Mouse (Mus musculus) adrenal gland, adult 8-10 months (tissue): ENCODE results near the gene Siglec1. TPM values are rescaled to one million over a fixed set of nuclear protein-coding genes. Genes with fewer than 3 reads are reported as not detected.

Experiments used
- microRNA-seq, 2 experiments: library from miRNA; unstranded; fragments of <30 nt; microRNA quantifications; one replicate each; pipeline ENCODE4 v1.2.0; 2022
- total RNA-seq, 4 experiments: library from RNA; stranded (reverse); gene quantifications; 2 replicates each; pipeline ENCODE4 v1.2.4; 2022

Siglec1 gene
- total RNA-seq, 4 experiments from 2014 or later: 5.1 to 6.4 (median 6.3) TPM

Small RNA genes lying within 50 kb of the gene (microRNA-seq; reads per million reads assigned to microRNA genes)
- 0 reads per million in 2 experiments for gene Mir6973b

Other genes starting within 250 kb of the Siglec1 start
- 10 to 100 TPM; 24.7 to 48.2 (median 35.1) TPM for gene 4930402H24Rik, start 180.4 kb downstream of the Siglec1 start, total RNA-seq
- gene Atrn, start 180.3 kb downstream of the Siglec1 start, total RNA-seq: 10 to 100 TPM; 35.4 to 45.0 (median 39.4) TPM
- gene Gfra4, start 43.7 kb downstream of the Siglec1 start, total RNA-seq: 1 to 10 TPM; 5.6 to 7.2 (median 6.3) TPM
- 1 to 10 TPM; 2.0 to 4.2 (median 3.6) TPM for gene Adam33, start 23.0 kb downstream of the Siglec1 start, total RNA-seq
- 10 to 100 TPM in 2 of 4 experiments, 1 to 10 TPM in 2; 8.1 to 16.8 (median 10.4) TPM for gene Hspa12b, start 40.5 kb upstream of the Siglec1 start, total RNA-seq
- not detected for gene Gm11037, start 46.7 kb upstream of the Siglec1 start, total RNA-seq
- gene 1700037H04Rik, start 73.3 kb upstream of the Siglec1 start, total RNA-seq: 10 to 100 TPM; 32.2 to 68.7 (median 53.9) TPM
- 10 to 100 TPM; 63.5 to 76.9 (median 73.5) TPM for gene Cenpb, start 93.3 kb upstream of the Siglec1 start, total RNA-seq
- gene Cdc25b, start 100.2 kb upstream of the Siglec1 start, total RNA-seq: 1 to 10 TPM; 4.5 to 9.4 (median 6.3) TPM
- 1 to 10 TPM; 4.0 to 6.4 (median 5.1) TPM for gene Spef1, start 100.5 kb upstream of the Siglec1 start, total RNA-seq
- gene Ap5s1, start 120.3 kb upstream of the Siglec1 start, total RNA-seq: 10 to 100 TPM; 24.4 to 29.0 (median 26.6) TPM
- gene Mavs, start 147.3 kb upstream of the Siglec1 start, total RNA-seq: 10 to 100 TPM; 45.2 to 50.0 (median 46.1) TPM
- gene Pank2, start 175.7 kb upstream of the Siglec1 start, total RNA-seq: 10 to 100 TPM; 49.0 to 61.9 (median 53.7) TPM